Mouse (Mus musculus) cerebellum, postnatal 4 days (tissue): ENCODE data around the gene Vmn1r170.
"Not testable (repeated sequence)": the region's sequence is repeated elsewhere in the genome, so short reads cannot be mapped to it uniquely, and the experiment has no call there.

Source experiments
- DNase-seq, 2 experiments: peaks; one replicate each; pipeline ENCODE4 v3.0.0; 2022; ENCODE audit warnings: low spot score in 2 of 2, mixed read lengths in 1 of 2

Gene Vmn1r170

GRCm38 (mm10) chr7:23605875-23606274 lies at the start of gene Vmn1r170:
Vmn1r170 (plus strand) TSS chr7:23606175.
- not testable (repeated sequence) for DNase-seq

GRCm38 (mm10) chr7:23575226-23575625 lies 30.7 kb upstream of the Vmn1r170 start, which contains the start of gene Vmn1r169:
Vmn1r169 (plus strand) TSS chr7:23575526.
- DNase-seq: not testable (repeated sequence)

- DNase-seq: no peak
Observed at GRCm38 (mm10) chr7:23630422-23630821, 24.4 kb downstream of the Vmn1r170 start, which contains the start of gene Vmn1r171. Vmn1r171 (plus strand) TSS chr7:23630722.
